Mouse (Mus musculus) spleen, adult 2 months (tissue): ENCODE results near the gene 3110082I17Rik.

Experiments
- CTCF ChIP-seq: fragments of 200-500 bp; IDR thresholded peaks from 2 replicates; pipeline ENCODE4 v1.5.1; 2011; ENCODE audit warnings: mild to moderate bottlenecking, inconsistent platforms; ENCODE audit not compliant: insufficient read depth, insufficient read length, insufficient replicate concordance; ENCODE audit errors: extremely low read depth
- POLR2A ChIP-seq: fragments of 200-500 bp; IDR thresholded peaks from 2 replicates; pipeline ENCODE4 v1.6.1; 2011; ENCODE audit warnings: low read depth, low read length, inconsistent platforms

GRCm38 (mm10) chr5:139324045-139324491, 136.3 kb downstream of the 3110082I17Rik start:
- no peak for TF ChIP-seq CTCF
- TF ChIP-seq POLR2A, result no peak
